Mouse (Mus musculus): Measurements from ENCODE around the gene Rere. TPM values are rescaled to one million over a fixed set of nuclear protein-coding genes. Genes with fewer than 3 reads are reported as not detected.

Gene Rere
- polyA plus RNA-seq, 1 experiment from 2014 or later: 8.3 TPM

- Histone ChIP-seq H3K9ac (ENCODE audit: low read length) (no peak overlapping the region), H3K27me3 (ENCODE audit: control insufficient read depth, insufficient read depth, low read length) (no peaks in the 10 kb centered on the region), H3K9me3 (ENCODE audit: control insufficient read depth, low read length) (no peaks in the 10 kb centered on the region), H3K4me3 (ENCODE audit: low read depth, low read length) (no peak overlapping the region), H3K4me1 (replicated peaks; ENCODE audit: control insufficient read depth, insufficient read depth) (no peaks in the 10 kb centered on the region), H3K36me3 (ENCODE audit: control insufficient read depth, insufficient read depth, low read length) (no peaks in the 10 kb centered on the region), H3K4me2 (replicated peaks; ENCODE audit: low read depth) (no peak overlapping the region), H3K27ac (replicated peaks) (no peak overlapping the region; the same call in 1 of the 2 replicates)
- peak; percentile 71 for ATAC-seq (ENCODE audit: low FRiP score, low TSS enrichment)
- 27% methylated on average over 4 of the region's 4 CpGs for WGBS
- TF ChIP-seq EP300 (optimal IDR thresholded peaks at IDR 0.05): no peak
- TF ChIP-seq CTCF (IDR thresholded peaks at IDR 0.05; ENCODE audit: low read depth): no peak
- DNase-seq (ENCODE audit: low spot score): peak; percentile 28
Measured at GRCm38 (mm10) chr4:150517381-150517780, 235.9 kb downstream of the Rere start.

- H3K27me3 ChIP-seq (ENCODE audit: control insufficient read depth, insufficient read depth, low read length): no peaks in the 10 kb centered on the region
- TF ChIP-seq EP300 (optimal IDR thresholded peaks at IDR 0.05) (no peak), CTCF (IDR thresholded peaks at IDR 0.05; ENCODE audit: low read depth) (no peak)
- DNase-seq (ENCODE audit: low spot score) (peak; percentile 67), ATAC-seq (ENCODE audit: low FRiP score, low TSS enrichment) (peak; percentile 94)
- no peak overlapping the region for H3K27ac ChIP-seq (replicated peaks)
- H3K9ac ChIP-seq (ENCODE audit: low read length): no peak overlapping the region
- no peak overlapping the region for H3K4me3 ChIP-seq (ENCODE audit: low read depth, low read length)
- 53% methylated on average over 5 of the region's 5 CpGs for WGBS
- H3K4me2 ChIP-seq (replicated peaks; ENCODE audit: low read depth): no peak overlapping the region
- H3K4me1 ChIP-seq (replicated peaks; ENCODE audit: control insufficient read depth, insufficient read depth): no peaks in the 10 kb centered on the region
- no peaks in the 10 kb centered on the region for H3K9me3 ChIP-seq (ENCODE audit: control insufficient read depth, low read length)
- no peaks in the 10 kb centered on the region for H3K36me3 ChIP-seq (ENCODE audit: control insufficient read depth, insufficient read depth, low read length)
Measured at GRCm38 (mm10) chr4:150518826-150519225, 237.4 kb downstream of the Rere start.

GRCm38 (mm10) chr4:150520069-150520468 lies 238.6 kb downstream of the Rere start:
- Histone ChIP-seq H3K4me3 (ENCODE audit: low read depth, low read length) (no peak overlapping the region), H3K4me1 (replicated peaks; ENCODE audit: control insufficient read depth, insufficient read depth) (no peaks in the 10 kb centered on the region), H3K27me3 (ENCODE audit: control insufficient read depth, insufficient read depth, low read length) (no peaks in the 10 kb centered on the region), H3K36me3 (ENCODE audit: control insufficient read depth, insufficient read depth, low read length) (no peaks in the 10 kb centered on the region), H3K4me2 (replicated peaks; ENCODE audit: low read depth) (no peak overlapping the region), H3K27ac (replicated peaks) (no peak overlapping the region), H3K9me3 (ENCODE audit: control insufficient read depth, low read length) (no peaks in the 10 kb centered on the region), H3K9ac (ENCODE audit: low read length) (no peak overlapping the region)
- ATAC-seq (ENCODE audit: low FRiP score, low TSS enrichment) (0 out of 2 replicates have a peak, but pooled peaks have one; percentile 38), DNase-seq (ENCODE audit: low spot score) (no peak)
- TF ChIP-seq EP300 (optimal IDR thresholded peaks at IDR 0.05): no peak
- 59% methylated on average over 1 of the region's 1 CpGs for WGBS

GRCm38 (mm10) chr4:150522425-150522824 lies 241.0 kb downstream of the Rere start:
- Histone ChIP-seq H3K9ac (ENCODE audit: low read length) (no peak overlapping the region), H3K9me3 (ENCODE audit: control insufficient read depth, low read length) (no peaks in the 10 kb centered on the region), H3K4me2 (replicated peaks; ENCODE audit: low read depth) (no peak overlapping the region), H3K27me3 (ENCODE audit: control insufficient read depth, insufficient read depth, low read length) (no peaks in the 10 kb centered on the region), H3K4me1 (replicated peaks; ENCODE audit: control insufficient read depth, insufficient read depth) (no peaks in the 10 kb centered on the region), H3K4me3 (ENCODE audit: low read depth, low read length) (no peak overlapping the region), H3K27ac (replicated peaks) (no peak overlapping the region), H3K36me3 (ENCODE audit: control insufficient read depth, insufficient read depth, low read length) (no peaks in the 10 kb centered on the region)
- TF ChIP-seq CTCF (IDR thresholded peaks at IDR 0.05; ENCODE audit: low read depth) (no peak), EP300 (optimal IDR thresholded peaks at IDR 0.05) (no peak)
- ATAC-seq (ENCODE audit: low FRiP score, low TSS enrichment) (no peak), DNase-seq (ENCODE audit: low spot score) (no peak)
- 60% methylated on average over 5 of the region's 5 CpGs for WGBS

- no peak for ATAC-seq (ENCODE audit: low FRiP score, low TSS enrichment)
Measured at GRCm38 (mm10) chr4:150523351-150523750, 241.9 kb downstream of the Rere start.

GRCm38 (mm10) chr4:150526269-150526668 lies 244.8 kb downstream of the Rere start:
- Histone ChIP-seq H3K9me3 (ENCODE audit: control insufficient read depth, low read length) (no peaks in the 10 kb centered on the region), H3K27ac (replicated peaks) (no peak overlapping the region), H3K36me3 (ENCODE audit: control insufficient read depth, insufficient read depth, low read length) (0 out of 2 replicates have a peak, but pooled peaks cover 2% of the 10 kb centered on the region), H3K4me2 (replicated peaks; ENCODE audit: low read depth) (no peak overlapping the region), H3K4me3 (ENCODE audit: low read depth, low read length) (no peak overlapping the region), H3K27me3 (ENCODE audit: control insufficient read depth, insufficient read depth, low read length) (no peaks in the 10 kb centered on the region), H3K9ac (ENCODE audit: low read length) (no peak overlapping the region), H3K4me1 (replicated peaks; ENCODE audit: control insufficient read depth, insufficient read depth) (no peaks in the 10 kb centered on the region)
- DNase-seq (ENCODE audit: low spot score) (no peak), ATAC-seq (ENCODE audit: low FRiP score, low TSS enrichment) (no peak)
- 57% methylated on average over 1 of the region's 1 CpGs for WGBS
- TF ChIP-seq EP300 (optimal IDR thresholded peaks at IDR 0.05) (no peak), CTCF (IDR thresholded peaks at IDR 0.05; ENCODE audit: low read depth) (no peak)

More at GRCm38 (mm10) chr4:150523351-150523750, 241.9 kb downstream of the Rere start:
- no peaks in the 10 kb centered on the region for H3K36me3 ChIP-seq (ENCODE audit: control insufficient read depth, insufficient read depth, low read length)
- TF ChIP-seq EP300 (optimal IDR thresholded peaks at IDR 0.05): no peak
- TF ChIP-seq CTCF (IDR thresholded peaks at IDR 0.05; ENCODE audit: low read depth): no peak
- H3K9ac ChIP-seq (ENCODE audit: low read length): no peak overlapping the region
- no peak overlapping the region for H3K27ac ChIP-seq (replicated peaks)
- H3K9me3 ChIP-seq (ENCODE audit: control insufficient read depth, low read length): no peaks in the 10 kb centered on the region
- H3K4me1 ChIP-seq (replicated peaks; ENCODE audit: control insufficient read depth, insufficient read depth): no peaks in the 10 kb centered on the region
- no peak overlapping the region for H3K4me3 ChIP-seq (ENCODE audit: low read depth, low read length)
- no peaks in the 10 kb centered on the region for H3K27me3 ChIP-seq (ENCODE audit: control insufficient read depth, insufficient read depth, low read length)
- no peak for DNase-seq (ENCODE audit: low spot score)
- H3K4me2 ChIP-seq (replicated peaks; ENCODE audit: low read depth): no peak overlapping the region
